Mouse (Mus musculus) liver, embryonic 12.5 days (tissue): ENCODE measurements around the gene Med15. TPM values are rescaled to one million over a fixed set of nuclear protein-coding genes. Genes with fewer than 3 reads are reported as not detected.

Experiments used
- ATAC-seq: fragments of 200-750 bp; cut with Nextera tagmentation; 2 replicates; pipeline ENCODE4 v1.8.0; 2017; ENCODE audit warnings: moderate number of reproducible peaks, mild to moderate bottlenecking, moderate library complexity
- H3K27ac ChIP-seq: fragments of 300-500 bp; sonication (generic); 2 replicates; pipeline ENCODE4 v1.5.1; 2016; ENCODE audit warnings: mild to moderate bottlenecking
- H3K27me3 ChIP-seq: fragments of 300-500 bp; sonication (generic); replicated peaks from 2 replicates; pipeline ENCODE4 v1.6.1; 2016; ENCODE audit warnings: mild to moderate bottlenecking, moderate library complexity
- H3K36me3 ChIP-seq: fragments of 300-500 bp; sonication (generic); 2 replicates; pipeline ENCODE4 v1.6.1; 2016; ENCODE audit warnings: mild to moderate bottlenecking, moderate library complexity
- H3K4me1 ChIP-seq: fragments of 300-500 bp; sonication (generic); 2 replicates; pipeline ENCODE4 v1.6.1; 2016
- H3K4me2 ChIP-seq: fragments of 300-500 bp; sonication (generic); 2 replicates; pipeline ENCODE4 v1.6.1; 2016; ENCODE audit warnings: mild to moderate bottlenecking, moderate library complexity
- H3K4me3 ChIP-seq: fragments of 300-500 bp; sonication (generic); 2 replicates; pipeline ENCODE4 v1.5.1; 2016; ENCODE audit warnings: mild to moderate bottlenecking, moderate library complexity
- H3K9ac ChIP-seq: fragments of 300-500 bp; sonication (generic); 2 replicates; pipeline ENCODE4 v1.6.1; 2016; ENCODE audit warnings: mild to moderate bottlenecking, moderate library complexity
- H3K9me3 ChIP-seq: fragments of 300-500 bp; sonication (generic); replicated peaks from 2 replicates; pipeline ENCODE4 v1.6.1; 2016; ENCODE audit warnings: mild to moderate bottlenecking, moderate library complexity
- WGBS: fragments of 180-500 bp; shearing (Covaris S2); methylation state at CpG from one replicate; pipeline ENCODE4 v1.1.7; 2016; ENCODE audit not compliant: insufficient replicate concordance; 5-methylcytosine and 5-hydroxymethylcytosine counted together
- polyA plus RNA-seq: library from polyadenylated mRNA; unstranded; fragments of >200 nt; fragmentation: Nextera tagmentation; extraction: Ambion mirVana; gene quantifications from 2 replicates; pipeline ENCODE4 v1.2.1, GENCODE M21; 2016

Gene Med15
- polyA plus RNA-seq, 1 experiment from 2014 or later, result 24.2 TPM

GRCm38 (mm10) chr16:17732021-17732420, 670 bp downstream of the Med15 start:
- Histone ChIP-seq H3K4me2 (no peak overlapping the region), H3K36me3 (no peaks in the 10 kb centered on the region), H3K27ac (no peak overlapping the region), H3K9me3 (no peaks in the 10 kb centered on the region), H3K9ac (no peak overlapping the region), H3K27me3 (peaks cover 52% of the 10 kb centered on the region), H3K4me3 (no peak overlapping the region), H3K4me1 (peaks cover 2% of the 10 kb centered on the region)
- 19% methylated on average over 3 of the region's 3 CpGs for WGBS
- ATAC-seq, result no peak

GRCm38 (mm10) chr16:17729974-17730373, 2.7 kb downstream of the Med15 start:
- no peak overlapping the region for H3K9ac ChIP-seq
- H3K27me3 ChIP-seq, result peaks cover 35% of the 10 kb centered on the region
- no peak overlapping the region for H3K27ac ChIP-seq
- no peak overlapping the region for H3K4me2 ChIP-seq
- H3K36me3 ChIP-seq, result no peaks in the 10 kb centered on the region
- ATAC-seq, result no peak
- peaks cover 7% of the 10 kb centered on the region for H3K4me1 ChIP-seq
- no peak overlapping the region for H3K4me3 ChIP-seq
- no peaks in the 10 kb centered on the region for H3K9me3 ChIP-seq

DNA sequence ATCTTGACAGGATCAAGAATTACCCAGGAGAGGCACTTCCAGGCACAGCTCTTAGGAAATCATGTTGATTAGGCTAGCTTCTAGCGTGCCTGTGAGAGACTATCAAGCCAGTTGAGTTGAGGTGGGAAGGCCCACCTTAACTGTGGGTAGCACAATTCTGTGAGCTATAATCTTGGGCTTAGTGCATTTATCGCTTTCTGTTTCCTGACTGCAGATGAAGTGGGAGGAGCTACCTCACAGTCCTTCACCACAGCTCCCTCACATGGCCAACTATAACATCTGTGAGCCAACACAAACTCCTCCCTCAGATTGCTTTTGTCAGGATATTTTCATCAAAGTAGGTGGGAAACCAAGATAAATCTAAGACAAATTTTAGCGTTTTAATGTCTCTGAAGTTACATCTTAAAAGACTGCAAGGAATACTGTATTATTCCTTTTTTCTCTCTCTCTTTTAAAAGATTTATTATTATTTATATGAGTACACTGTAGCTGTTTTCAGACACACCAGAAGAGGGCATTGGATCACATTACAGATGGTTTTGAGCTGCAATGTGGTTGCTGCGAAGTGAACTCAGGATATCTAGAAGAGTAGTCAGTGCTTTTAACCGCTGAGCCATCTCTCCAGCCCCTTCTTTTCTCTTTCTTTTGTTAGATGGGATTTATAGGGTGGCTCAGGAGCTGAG, 5.4 kb downstream of the Med15 start:
- WGBS, result 12% methylated on average over 5 of the region's 5 CpGs
- Histone ChIP-seq H3K9ac (peak overlapping the region; percentile 31; the same call in 1 of the 2 replicates), H3K4me1 (peaks cover 10% of the 10 kb centered on the region), H3K4me3 (no peak overlapping the region), H3K4me2 (peak overlapping the region; percentile 48), H3K36me3 (no peaks in the 10 kb centered on the region), H3K27me3 (peaks cover 9% of the 10 kb centered on the region), H3K9me3 (no peaks in the 10 kb centered on the region), H3K27ac (peak overlapping the region; percentile 54)
- peak; percentile 60; the same call in 1 of the 2 replicates for ATAC-seq

GRCm38 (mm10) chr16:17724448-17724847, 8.2 kb downstream of the Med15 start:
- Histone ChIP-seq H3K27ac (no peak overlapping the region), H3K4me3 (no peak overlapping the region), H3K4me1 (peaks cover 31% of the 10 kb centered on the region), H3K9ac (no peak overlapping the region), H3K27me3 (no peaks in the 10 kb centered on the region; the same call in 1 of the 2 replicates), H3K36me3 (no peaks in the 10 kb centered on the region), H3K4me2 (no peak overlapping the region), H3K9me3 (no peaks in the 10 kb centered on the region)
- ATAC-seq, result no peak
- 90% methylated on average over 3 of the region's 3 CpGs for WGBS

- Histone ChIP-seq H3K9ac (no peak overlapping the region), H3K4me2 (peak overlapping the region; percentile 94), H3K9me3 (no peaks in the 10 kb centered on the region), H3K27ac (no peak overlapping the region), H3K4me3 (peak overlapping the region; percentile 89; the same call in 1 of the 2 replicates), H3K27me3 (no peaks in the 10 kb centered on the region; the same call in 1 of the 2 replicates), H3K4me1 (peaks cover 31% of the 10 kb centered on the region), H3K36me3 (no peaks in the 10 kb centered on the region)
- 55% methylated on average over 1 of the region's 1 CpGs for WGBS
- ATAC-seq, result no peak
These were observed 9.4 kb downstream of the Med15 start for GRCm38 (mm10) chr16:17723325-17723626.

DNA sequence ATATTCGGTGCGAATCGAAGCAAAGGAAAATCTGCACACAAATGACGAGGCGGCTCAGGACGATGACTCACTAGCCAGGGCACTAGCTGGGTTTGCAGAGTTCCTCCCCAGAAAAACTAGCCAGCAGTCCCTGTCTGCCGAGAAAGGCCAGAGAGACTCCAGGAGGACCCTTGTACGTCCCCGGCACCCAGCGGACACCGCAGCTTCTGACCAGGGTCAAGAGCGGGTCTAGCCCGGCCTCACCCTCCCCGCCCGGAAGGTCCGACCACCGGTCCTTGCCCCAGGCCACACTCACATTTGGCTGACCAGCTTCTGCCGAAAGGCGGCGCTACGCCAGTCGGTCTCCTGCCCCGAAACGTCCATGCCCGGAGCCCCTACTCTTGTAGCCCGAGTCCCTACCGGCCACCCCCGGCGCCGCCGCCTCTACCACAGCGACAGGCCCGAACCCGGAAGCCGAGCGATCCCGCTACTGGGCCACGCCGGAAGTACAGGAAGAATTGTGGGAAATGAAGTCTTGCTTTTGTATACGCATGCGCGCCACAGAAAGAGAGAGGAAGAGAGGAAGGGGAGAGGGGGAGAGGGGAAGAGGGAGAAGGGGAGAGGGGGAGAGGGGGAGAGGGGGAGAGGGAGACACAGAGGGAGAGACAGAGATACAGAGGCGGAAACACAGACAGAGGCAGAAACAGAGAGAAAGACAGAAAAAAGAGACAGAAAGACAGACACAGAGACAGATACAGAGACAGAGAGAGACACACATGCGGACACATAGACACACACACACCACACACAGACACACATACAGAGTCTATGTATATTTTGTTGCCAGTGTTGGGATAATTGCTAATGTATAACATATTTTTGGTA, 10.0 kb downstream of the Med15 start:
- Histone ChIP-seq H3K4me2 (peak overlapping the region; percentile 94), H3K4me1 (peaks cover 33% of the 10 kb centered on the region), H3K4me3 (peak overlapping the region; percentile 89), H3K9ac (peak overlapping the region; percentile 92), H3K9me3 (no peaks in the 10 kb centered on the region), H3K36me3 (no peaks in the 10 kb centered on the region), H3K27ac (peak overlapping the region; percentile 82), H3K27me3 (no peaks in the 10 kb centered on the region; the same call in 1 of the 2 replicates)
- 2% methylated on average over 44 of the region's 44 CpGs for WGBS
- ATAC-seq, result peak; percentile 87

DNA sequence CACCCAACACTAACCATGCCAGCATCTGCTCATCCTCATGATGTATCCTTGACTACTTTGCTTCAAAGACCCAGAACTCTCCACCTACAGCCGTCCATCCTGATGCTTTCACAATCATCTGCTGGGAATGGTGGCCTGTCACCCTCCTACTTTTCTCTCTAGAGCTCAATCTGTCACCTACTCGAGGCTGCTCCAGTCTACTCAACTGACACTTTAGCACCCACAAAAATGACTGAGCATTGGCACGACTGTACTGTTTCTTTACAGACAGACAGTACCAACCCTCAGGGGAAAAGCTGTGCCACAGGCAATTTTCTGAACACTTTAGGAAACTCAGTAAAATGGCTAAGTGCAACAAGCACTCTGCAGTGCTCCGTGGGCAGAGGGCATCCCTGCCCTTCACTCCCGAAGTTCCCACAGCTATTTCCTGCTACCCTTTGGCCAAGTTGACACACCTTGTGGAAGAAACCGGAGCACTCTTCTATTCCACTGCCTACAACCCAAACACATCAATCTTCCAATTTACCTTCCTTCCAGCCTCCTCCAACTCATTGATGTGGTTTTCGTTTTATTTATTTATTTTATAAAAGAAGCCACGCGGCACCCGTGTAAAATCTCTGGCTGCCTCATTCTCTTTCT, 10.8 kb downstream of the Med15 start:
- Histone ChIP-seq H3K9me3 (no peaks in the 10 kb centered on the region), H3K36me3 (no peaks in the 10 kb centered on the region), H3K27me3 (no peaks in the 10 kb centered on the region; the same call in 1 of the 2 replicates), H3K4me3 (peak overlapping the region; percentile 89), H3K9ac (peak overlapping the region; percentile 92), H3K4me1 (peaks cover 37% of the 10 kb centered on the region), H3K4me2 (peak overlapping the region; percentile 94), H3K27ac (peak overlapping the region; percentile 82; the same call in 1 of the 2 replicates)
- ATAC-seq, result no peak
- 3% methylated on average over 10 of the region's 10 CpGs for WGBS

DNA sequence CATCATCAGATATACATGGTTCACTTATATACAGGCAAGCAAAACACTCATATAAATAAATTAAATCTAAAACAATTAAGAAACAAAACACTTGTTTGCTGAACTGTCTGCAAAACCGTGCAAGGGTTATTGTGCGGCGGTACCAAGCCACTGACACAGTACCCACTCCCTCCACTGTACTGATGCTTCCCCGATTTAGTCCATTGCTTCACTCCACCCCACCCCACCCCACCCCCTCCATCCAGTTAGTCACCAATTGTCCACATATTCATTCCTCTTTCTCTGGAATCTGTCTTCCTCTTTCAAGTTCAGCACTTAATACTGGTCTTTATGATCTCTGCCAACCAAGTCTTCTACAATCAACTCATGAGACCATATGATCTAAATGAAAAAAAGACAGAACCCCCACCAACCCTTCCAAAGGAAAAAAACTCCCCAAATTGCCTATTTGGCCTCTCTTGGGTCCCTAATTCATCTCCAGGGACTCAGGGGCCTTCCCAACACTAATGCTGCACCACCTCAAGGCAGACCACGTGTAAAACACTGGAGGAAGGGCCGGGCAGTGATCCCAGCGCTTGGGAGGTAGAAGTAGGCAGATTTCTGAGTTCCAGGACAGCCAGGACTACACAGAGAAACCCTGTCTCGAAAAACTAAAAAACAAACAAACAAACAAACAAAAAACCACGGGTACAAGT, 11.4 kb downstream of the Med15 start:
- WGBS, result 50% methylated on average over 9 of the region's 9 CpGs
- no peak for ATAC-seq
- no peaks in the 10 kb centered on the region for H3K9me3 ChIP-seq
- H3K9ac ChIP-seq, result peak overlapping the region; percentile 92
- H3K4me3 ChIP-seq, result peak overlapping the region; percentile 89
- H3K4me2 ChIP-seq, result peak overlapping the region; percentile 94
- H3K27me3 ChIP-seq, result no peaks in the 10 kb centered on the region; the same call in 1 of the 2 replicates
- no peaks in the 10 kb centered on the region for H3K36me3 ChIP-seq
- H3K4me1 ChIP-seq, result peaks cover 32% of the 10 kb centered on the region
- no peak overlapping the region for H3K27ac ChIP-seq

DNA sequence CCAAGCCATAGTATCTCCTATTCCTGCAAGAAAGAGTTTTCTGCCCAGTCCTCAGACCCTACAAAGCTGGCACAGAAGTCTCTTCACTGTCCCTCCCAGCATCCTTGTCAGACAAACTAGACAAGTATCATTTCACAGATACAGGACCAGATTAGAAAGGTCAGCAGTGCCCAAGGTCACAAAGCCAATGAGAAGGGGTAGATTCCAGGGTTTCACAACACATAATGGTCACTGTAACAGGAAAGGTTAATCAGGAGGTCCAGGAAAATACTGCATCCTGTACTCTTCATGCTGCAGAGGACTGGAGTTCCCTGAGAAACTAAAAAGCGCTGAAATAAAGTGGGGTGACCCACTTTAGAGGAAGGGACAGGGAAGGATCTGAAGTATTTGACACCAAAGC, 14.9 kb downstream of the Med15 start:
- Histone ChIP-seq H3K9me3 (no peaks in the 10 kb centered on the region), H3K27me3 (no peaks in the 10 kb centered on the region), H3K4me2 (no peak overlapping the region), H3K36me3 (peaks cover 4% of the 10 kb centered on the region; the same call in 1 of the 2 replicates), H3K4me1 (peaks cover 30% of the 10 kb centered on the region), H3K27ac (no peak overlapping the region), H3K4me3 (no peak overlapping the region), H3K9ac (no peak overlapping the region)
- 72% methylated on average over 1 of the region's 1 CpGs for WGBS
- ATAC-seq, result no peak

DNA sequence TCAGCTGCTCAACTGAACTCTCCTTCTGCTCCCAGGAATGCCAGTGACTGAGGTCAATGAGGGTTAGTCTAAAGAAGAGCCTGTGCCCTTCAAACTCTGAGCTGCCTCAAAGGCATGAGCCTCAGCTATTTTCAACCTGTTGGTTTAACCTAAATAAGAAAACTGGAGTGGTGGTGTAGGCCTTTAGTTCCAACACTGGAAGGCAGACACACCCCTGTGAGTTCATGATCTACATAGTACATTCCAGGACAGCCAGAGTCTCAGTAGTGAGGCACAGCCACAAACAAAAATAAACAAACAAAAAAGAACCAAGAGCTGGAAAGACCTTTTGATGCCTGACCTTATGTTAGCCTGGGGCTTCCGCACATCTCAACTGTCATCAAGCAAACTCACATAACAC, 25.1 kb downstream of the Med15 start:
- Histone ChIP-seq H3K4me2 (no peak overlapping the region), H3K27me3 (no peaks in the 10 kb centered on the region), H3K4me3 (no peak overlapping the region), H3K27ac (no peak overlapping the region), H3K9me3 (no peaks in the 10 kb centered on the region), H3K9ac (no peak overlapping the region), H3K36me3 (peaks cover 39% of the 10 kb centered on the region), H3K4me1 (no peaks in the 10 kb centered on the region)
- WGBS, result 77% methylated on average over 1 of the region's 1 CpGs
- ATAC-seq, result no peak

DNA sequence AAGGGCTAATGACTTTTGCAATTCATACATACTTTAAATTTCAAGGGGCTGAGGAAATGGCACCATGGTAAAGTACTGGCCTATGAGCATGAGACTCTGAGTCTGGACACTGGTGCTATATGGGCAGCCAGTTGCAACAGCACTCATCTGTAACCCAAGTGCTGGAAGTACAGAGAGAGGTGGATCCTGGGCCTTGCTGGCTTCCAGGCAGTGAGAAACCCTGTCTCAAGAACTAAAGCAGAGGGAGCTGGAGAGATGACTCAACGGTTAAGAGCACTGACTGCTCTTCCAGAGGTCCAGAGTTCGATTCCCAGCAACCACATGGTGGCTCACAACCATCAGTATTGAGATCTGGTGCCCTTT, 31.7 kb downstream of the Med15 start:
- Histone ChIP-seq H3K9me3 (no peaks in the 10 kb centered on the region), H3K36me3 (peaks cover 66% of the 10 kb centered on the region), H3K4me3 (no peak overlapping the region), H3K9ac (no peak overlapping the region), H3K4me1 (peaks cover 12% of the 10 kb centered on the region; the same call in 1 of the 2 replicates), H3K27ac (no peak overlapping the region), H3K4me2 (no peak overlapping the region), H3K27me3 (no peaks in the 10 kb centered on the region)
- no peak for ATAC-seq
- WGBS, result 72% methylated on average over 2 of the region's 2 CpGs
